Mouse (Mus musculus): ENCODE results near the gene Sgca. TPM values are rescaled to one million over a fixed set of nuclear protein-coding genes. Genes with fewer than 3 reads are reported as not detected.

Sgca gene
- polyA plus RNA-seq, 1 experiment = 1.9 TPM

DNA sequence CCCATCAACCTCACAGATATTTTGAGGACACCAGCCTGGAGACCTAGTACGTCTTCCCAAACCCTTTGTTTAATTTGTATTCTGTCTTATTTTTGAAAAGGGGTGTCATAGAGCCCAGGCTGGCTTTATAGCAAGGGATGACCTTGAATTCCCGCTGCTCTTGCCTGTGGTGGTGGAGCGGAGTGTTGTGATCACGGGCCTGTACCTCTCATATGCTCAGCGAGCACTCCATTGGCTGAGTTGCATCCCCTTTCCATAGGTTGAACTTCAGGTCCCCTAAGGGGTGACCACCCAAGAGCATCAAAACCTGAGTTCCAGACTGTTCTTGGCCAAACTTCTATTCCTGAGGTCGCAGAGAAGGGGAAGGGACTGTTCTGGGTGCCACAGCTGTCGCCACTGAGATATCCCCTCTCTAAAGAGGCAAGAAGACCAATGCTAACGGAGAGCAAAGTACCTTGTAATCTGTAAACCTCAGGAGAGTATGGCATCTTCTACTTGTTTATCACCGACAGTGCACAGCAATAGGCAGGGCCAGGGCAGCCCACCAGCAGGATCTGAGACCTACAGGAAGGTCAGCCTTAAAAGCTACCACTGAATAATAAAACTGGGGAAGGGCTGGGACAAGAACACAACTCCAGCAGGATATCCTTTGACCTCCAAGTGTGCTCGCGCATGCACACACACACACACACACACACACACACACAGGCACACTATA is 3.5 kb upstream of the Sgca start:
- Histone ChIP-seq H3K27ac (ENCODE audit: insufficient read depth, low read length) (peak overlapping the region; percentile 1), H3K4me3 (replicated peaks; ENCODE audit: insufficient read depth, low read depth, low read length) (peak overlapping the region; percentile 5), H3K4me1 (ENCODE audit: control insufficient read depth, insufficient read depth, low read length) (peaks cover 27% of the 10 kb centered on the region), H3K27me3 (ENCODE audit: control insufficient read depth, insufficient read depth, low read length) (no peaks in the 10 kb centered on the region)
- TF ChIP-seq CTCF (IDR thresholded peaks at IDR 0.05; ENCODE audit: borderline replicate concordance, insufficient read depth, low read depth, low read length) (no peak), POLR2A (IDR thresholded peaks at IDR 0.05; ENCODE audit: borderline replicate concordance, insufficient read depth, low read length) (no peak)
- peak in 1 of 2 experiments; percentile 39 for DNase-seq
- WGBS = 67% methylated on average over 11 of the region's 11 CpGs

DNA sequence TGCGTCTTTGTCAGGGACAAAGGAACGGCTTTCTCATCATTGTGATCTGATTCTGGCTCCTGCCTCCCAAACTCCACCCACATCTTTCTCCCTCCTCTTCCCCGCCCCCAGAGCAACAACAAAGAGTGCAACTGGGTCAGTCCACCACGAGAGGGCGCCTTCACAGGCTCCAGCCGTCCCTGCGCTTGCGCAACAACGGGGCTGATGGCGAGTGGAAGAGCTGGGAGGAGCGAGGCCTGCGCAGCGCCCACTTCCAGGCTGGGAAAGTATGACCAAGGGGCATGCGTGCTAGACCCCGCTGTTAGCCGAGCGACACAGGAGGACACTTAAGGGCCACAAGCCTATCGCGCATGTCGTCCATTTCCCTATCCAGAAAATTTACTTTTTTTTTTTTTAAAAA is 2.8 kb upstream of the Sgca start:
- Histone ChIP-seq H3K27me3 (ENCODE audit: control insufficient read depth, insufficient read depth, low read length) (no peaks in the 10 kb centered on the region), H3K4me1 (ENCODE audit: control insufficient read depth, insufficient read depth, low read length) (peaks cover 27% of the 10 kb centered on the region), H3K4me3 (replicated peaks; ENCODE audit: insufficient read depth, low read depth, low read length) (peak overlapping the region; percentile 38), H3K27ac (ENCODE audit: insufficient read depth, low read length) (peak overlapping the region; percentile 1; the same call in 1 of the 2 replicates)
- WGBS = under 1% methylated on average over 20 of the region's 20 CpGs
- TF ChIP-seq POLR2A (IDR thresholded peaks at IDR 0.05; ENCODE audit: borderline replicate concordance, insufficient read depth, low read length) (peak; percentile 90), CTCF (IDR thresholded peaks at IDR 0.05; ENCODE audit: borderline replicate concordance, insufficient read depth, low read depth, low read length) (peak; percentile 96)
- peak; percentile 98 to 99 for DNase-seq

DNA sequence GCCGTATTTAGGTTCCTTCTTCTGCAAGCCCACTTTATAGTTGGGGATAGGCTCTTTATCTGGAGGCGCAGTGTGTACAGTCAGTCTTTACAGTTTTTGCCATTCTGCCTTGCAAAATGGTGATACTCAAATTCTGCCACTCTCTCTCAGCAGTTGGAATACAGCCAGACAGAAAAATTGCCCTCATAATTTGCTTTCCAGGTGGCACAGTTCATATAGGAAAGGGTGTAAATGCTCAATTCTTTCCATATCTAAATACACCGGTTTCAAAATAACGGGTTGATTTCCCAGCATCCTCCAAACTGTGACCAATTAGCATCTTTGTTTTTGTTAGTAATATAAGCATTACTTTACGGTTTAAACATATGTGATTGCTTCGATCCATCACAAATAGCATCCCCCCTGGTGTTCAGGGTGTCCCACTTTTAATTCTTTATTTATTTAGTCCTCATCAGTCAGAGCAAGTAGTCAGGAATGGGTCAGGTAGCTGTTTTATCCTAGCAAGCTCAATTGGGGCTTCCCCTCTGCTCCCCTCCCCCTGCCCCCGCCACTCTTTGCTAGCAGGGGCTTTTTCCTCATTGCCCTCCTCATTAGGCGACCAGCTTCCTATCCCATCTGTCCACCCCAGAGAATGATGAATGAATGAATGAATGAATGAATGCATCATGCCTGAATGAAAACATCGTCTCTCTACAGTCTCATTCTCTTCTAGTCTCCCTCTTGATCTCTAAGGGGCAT is 2.2 kb upstream of the Sgca start:
- 33% methylated on average over 9 of the region's 9 CpGs for WGBS
- peak; percentile 27 to 34 for DNase-seq
- H3K4me3 ChIP-seq (replicated peaks; ENCODE audit: insufficient read depth, low read depth, low read length) = peak overlapping the region; percentile 7

GRCm38 (mm10) chr11:94974951-94975350 is 1.2 kb downstream of the Sgca start:
- Histone ChIP-seq H3K27me3 (ENCODE audit: control insufficient read depth, insufficient read depth, low read length) (no peaks in the 10 kb centered on the region), H3K4me1 (ENCODE audit: control insufficient read depth, insufficient read depth, low read length) (peaks cover 55% of the 10 kb centered on the region), H3K4me3 (replicated peaks; ENCODE audit: insufficient read depth, low read depth, low read length) (no peak overlapping the region), H3K27ac (ENCODE audit: insufficient read depth, low read length) (no peak overlapping the region)
- TF ChIP-seq POLR2A (IDR thresholded peaks at IDR 0.05; ENCODE audit: borderline replicate concordance, insufficient read depth, low read length) (no peak), CTCF (IDR thresholded peaks at IDR 0.05; ENCODE audit: borderline replicate concordance, insufficient read depth, low read depth, low read length) (no peak)
- peak; percentile 17 to 21 for DNase-seq
- WGBS = 57% methylated on average over 2 of the region's 2 CpGs

More for the DNA sequence above, 2.2 kb upstream of the Sgca start:
- Histone ChIP-seq H3K27ac (ENCODE audit: insufficient read depth, low read length) (no peak overlapping the region), H3K27me3 (ENCODE audit: control insufficient read depth, insufficient read depth, low read length) (no peaks in the 10 kb centered on the region), H3K4me1 (ENCODE audit: control insufficient read depth, insufficient read depth, low read length) (peaks cover 32% of the 10 kb centered on the region)
- no peak for TF ChIP-seq CTCF (IDR thresholded peaks at IDR 0.05; ENCODE audit: borderline replicate concordance, insufficient read depth, low read depth, low read length)
- no peak for TF ChIP-seq POLR2A (IDR thresholded peaks at IDR 0.05; ENCODE audit: borderline replicate concordance, insufficient read depth, low read length)

DNA sequence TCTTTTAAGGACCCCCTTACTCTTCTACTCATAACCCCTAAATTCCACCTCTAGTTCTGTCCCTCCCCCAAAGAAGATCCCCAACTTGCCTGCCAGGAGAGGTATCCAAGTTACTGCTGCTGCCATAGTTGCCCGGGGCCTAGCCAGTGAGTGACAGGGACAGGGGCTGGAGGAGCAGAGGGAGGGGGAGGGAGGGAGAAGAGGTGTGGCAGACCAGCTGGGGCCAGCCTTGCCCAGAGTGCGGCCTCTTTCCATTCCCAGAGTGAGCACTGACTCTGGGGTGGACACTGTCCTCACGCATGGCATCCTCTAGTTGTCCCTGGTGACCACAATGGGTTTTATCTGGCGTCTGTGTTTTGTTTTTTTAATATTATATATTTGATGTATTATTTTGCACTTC is 2.8 kb downstream of the Sgca start:
- peak in 1 of 2 experiments; percentile 15 for DNase-seq
- peaks cover 49% of the 10 kb centered on the region for H3K4me1 ChIP-seq (ENCODE audit: control insufficient read depth, insufficient read depth, low read length)
- no peaks in the 10 kb centered on the region for H3K27me3 ChIP-seq (ENCODE audit: control insufficient read depth, insufficient read depth, low read length)
- TF ChIP-seq POLR2A (IDR thresholded peaks at IDR 0.05; ENCODE audit: borderline replicate concordance, insufficient read depth, low read length) = no peak
- TF ChIP-seq CTCF (IDR thresholded peaks at IDR 0.05; ENCODE audit: borderline replicate concordance, insufficient read depth, low read depth, low read length) = no peak
- 0 out of 2 replicates have a peak overlapping the region, but pooled peaks have one; percentile 18 for H3K27ac ChIP-seq (ENCODE audit: insufficient read depth, low read length)
- H3K4me3 ChIP-seq (replicated peaks; ENCODE audit: insufficient read depth, low read depth, low read length) = no peak overlapping the region
- 54% methylated on average over 4 of the region's 4 CpGs for WGBS

GRCm38 (mm10) chr11:94972887-94973286 is 3.2 kb downstream of the Sgca start:
- H3K4me1 ChIP-seq (ENCODE audit: control insufficient read depth, insufficient read depth, low read length) = peaks cover 45% of the 10 kb centered on the region
- no peaks in the 10 kb centered on the region for H3K27me3 ChIP-seq (ENCODE audit: control insufficient read depth, insufficient read depth, low read length)
- H3K27ac ChIP-seq (ENCODE audit: insufficient read depth, low read length) = 0 out of 2 replicates have a peak overlapping the region, but pooled peaks have one; percentile 18
- no peak for TF ChIP-seq POLR2A (IDR thresholded peaks at IDR 0.05; ENCODE audit: borderline replicate concordance, insufficient read depth, low read length)
- no peak for TF ChIP-seq CTCF (IDR thresholded peaks at IDR 0.05; ENCODE audit: borderline replicate concordance, insufficient read depth, low read depth, low read length)
- no peak overlapping the region for H3K4me3 ChIP-seq (replicated peaks; ENCODE audit: insufficient read depth, low read depth, low read length)
- peak in 1 of 2 experiments; percentile 20 for DNase-seq
- 18% methylated on average over 5 of the region's 5 CpGs for WGBS

- H3K27me3 ChIP-seq (ENCODE audit: control insufficient read depth, insufficient read depth, low read length) = no peaks in the 10 kb centered on the region
- 22% methylated on average over 16 of the region's 16 CpGs for WGBS
- H3K27ac ChIP-seq (ENCODE audit: insufficient read depth, low read length) = peak overlapping the region; percentile 18; the same call in 1 of the 2 replicates
- peak; percentile 60 to 77 for DNase-seq
- no peak for TF ChIP-seq CTCF (IDR thresholded peaks at IDR 0.05; ENCODE audit: borderline replicate concordance, insufficient read depth, low read depth, low read length)
- TF ChIP-seq POLR2A (IDR thresholded peaks at IDR 0.05; ENCODE audit: borderline replicate concordance, insufficient read depth, low read length) = no peak
- peaks cover 45% of the 10 kb centered on the region for H3K4me1 ChIP-seq (ENCODE audit: control insufficient read depth, insufficient read depth, low read length)
- H3K4me3 ChIP-seq (replicated peaks; ENCODE audit: insufficient read depth, low read depth, low read length) = no peak overlapping the region
These were observed 4.1 kb downstream of the Sgca start for GRCm38 (mm10) chr11:94971895-94972615.

Data from cerebellum, adult 2 months (tissue).